Mouse (Mus musculus) midbrain, embryonic 16.5 days (tissue): ENCODE measurements around the gene Psmb9. TPM values are rescaled to one million over a fixed set of nuclear protein-coding genes. Genes with fewer than 3 reads are reported as not detected.
"Not testable (repeated sequence)": the region's sequence is repeated elsewhere in the genome, so short reads cannot be mapped to it uniquely, and the experiment has no call there.

ENCODE experiments used
- ATAC-seq: fragments of 200-750 bp; cut with Nextera tagmentation; 2 replicates; pipeline ENCODE4 v1.8.0; 2017; ENCODE audit warnings: moderate TSS enrichment
- H3K27ac ChIP-seq: fragments of 300-500 bp; sonication (generic); 2 replicates; pipeline ENCODE4 v1.5.1; 2014; ENCODE audit warnings: mild to moderate bottlenecking, low read length, mixed read lengths
- H3K27me3 ChIP-seq: fragments of 300-500 bp; sonication (generic); 2 replicates; pipeline ENCODE4 v1.6.1; 2014; ENCODE audit warnings: low read depth, low read length, mixed read lengths; ENCODE audit not compliant: control insufficient read depth, insufficient read depth
- H3K36me3 ChIP-seq: fragments of 300-500 bp; sonication (generic); 2 replicates; pipeline ENCODE4 v1.6.1; 2014; ENCODE audit warnings: mild to moderate bottlenecking, low read length, moderate library complexity, mixed read lengths; ENCODE audit not compliant: control insufficient read depth, insufficient read depth
- H3K4me1 ChIP-seq: fragments of 300-500 bp; sonication (generic); 2 replicates; pipeline ENCODE4 v1.6.1; 2014; ENCODE audit warnings: mild to moderate bottlenecking, low read length, mixed read lengths; ENCODE audit not compliant: control insufficient read depth, insufficient read depth
- H3K4me2 ChIP-seq: fragments of 300-500 bp; sonication (generic); 2 replicates; pipeline ENCODE4 v1.6.1; 2014; ENCODE audit warnings: mild to moderate bottlenecking, low read length, mixed read lengths
- H3K4me3 ChIP-seq: fragments of 300-500 bp; sonication (generic); 2 replicates; pipeline ENCODE4 v1.5.1; 2014; ENCODE audit warnings: low read depth, mild to moderate bottlenecking, low read length, moderate library complexity, mixed read lengths
- H3K9ac ChIP-seq: fragments of 300-500 bp; sonication (generic); 2 replicates; pipeline ENCODE4 v1.6.1; 2014; ENCODE audit warnings: low read depth, low read length, mixed read lengths
- H3K9me3 ChIP-seq: fragments of 300-500 bp; sonication (generic); replicated peaks from 2 replicates; pipeline ENCODE4 v1.6.1; 2014; ENCODE audit warnings: mild to moderate bottlenecking, low read length, mixed read lengths; ENCODE audit not compliant: control insufficient read depth, poor library complexity, severe bottlenecking
- WGBS: fragments of 180-500 bp; shearing (Covaris S2); extraction: QIAGEN DNeasy Blood & Tissue Kit; methylation state at CpG from one replicate; pipeline ENCODE4 v1.1.7; 2014; 5-methylcytosine and 5-hydroxymethylcytosine counted together
- polyA plus RNA-seq: library from polyadenylated mRNA; unstranded; fragments of >200 nt; fragmentation: Nextera tagmentation; extraction: Ambion mirVana; gene quantifications from 2 replicates; pipeline ENCODE4 v1.2.1, GENCODE M21; 2015

The Psmb9 gene
- polyA plus RNA-seq, 1 experiment from 2014 or later = 1.7 TPM

DNA sequence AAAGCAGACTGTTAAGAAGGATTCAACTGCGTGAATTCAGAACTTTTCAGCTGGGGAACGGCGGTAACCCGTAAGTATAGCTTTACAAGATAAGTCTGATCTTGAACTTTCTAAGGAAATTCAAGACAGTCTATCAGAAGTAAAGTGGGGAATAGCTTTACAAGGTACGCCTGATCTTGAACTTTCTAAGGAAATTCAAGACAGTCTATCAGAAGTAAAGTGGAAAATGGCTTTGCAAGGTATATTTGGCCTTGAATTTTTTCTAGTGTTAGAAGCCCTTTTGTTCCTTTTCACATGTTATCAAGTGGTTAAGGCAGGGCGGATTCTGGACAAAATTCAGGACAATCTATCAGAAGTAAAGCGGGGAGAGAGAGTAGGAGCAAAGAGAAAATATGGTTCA lies 32.2 kb upstream of the Psmb9 start:
- H3K4me1 ChIP-seq, ATAC-seq, H3K9me3 ChIP-seq, H3K36me3 ChIP-seq, H3K4me2 ChIP-seq, H3K27ac ChIP-seq, H3K9ac ChIP-seq, H3K4me3 ChIP-seq, H3K27me3 ChIP-seq: not testable (repeated sequence)
- 96% methylated on average over 3 of the region's 7 CpGs for WGBS

DNA sequence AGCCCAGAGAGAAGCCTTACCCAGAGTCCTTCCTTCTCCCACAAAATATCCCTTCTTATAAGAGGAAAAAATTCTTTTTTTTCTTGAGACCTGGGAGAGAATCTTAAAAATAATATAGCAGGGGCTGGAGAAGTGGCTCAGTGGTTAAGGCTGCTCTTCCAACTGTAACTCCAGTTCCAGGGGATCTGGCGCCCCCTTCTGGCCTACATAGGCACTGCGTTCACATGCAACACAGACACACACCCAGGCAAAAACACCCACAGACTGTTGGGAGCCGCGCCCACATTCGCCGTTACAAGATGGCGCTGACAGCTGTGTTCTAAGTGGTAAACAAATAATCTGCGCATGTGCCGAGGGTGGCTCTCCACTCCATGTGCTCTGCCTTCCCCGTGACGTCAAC lies 31.5 kb upstream of the Psmb9 start:
- WGBS = 88% methylated on average over 8 of the region's 11 CpGs
- not testable (repeated sequence) for H3K36me3 ChIP-seq, H3K9ac ChIP-seq, H3K9me3 ChIP-seq, H3K4me1 ChIP-seq, ATAC-seq, H3K4me2 ChIP-seq, H3K27ac ChIP-seq, H3K4me3 ChIP-seq
- peaks cover 13% of the 10 kb centered on the region for H3K27me3 ChIP-seq

DNA sequence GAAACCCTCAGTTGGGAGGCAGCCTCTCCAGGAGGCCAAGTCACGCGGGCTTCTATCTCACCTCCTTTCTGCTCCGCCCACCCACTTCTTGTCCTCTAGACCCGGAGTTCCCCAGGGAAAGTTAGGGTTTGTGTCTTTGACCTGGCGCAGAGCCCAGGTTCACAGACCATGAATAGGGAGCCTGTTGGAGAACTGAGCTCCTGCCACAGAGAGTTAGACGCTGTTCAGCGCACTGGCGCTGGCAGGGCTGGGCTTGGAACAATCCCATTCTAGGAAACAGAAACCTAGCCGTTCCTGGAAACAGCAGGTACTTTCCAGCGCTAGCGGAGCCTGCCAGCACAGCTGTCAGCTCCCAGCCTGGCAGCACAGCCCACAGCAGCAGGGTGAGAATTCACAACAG lies 31.1 kb upstream of the Psmb9 start:
- Histone ChIP-seq H3K4me1 (no peaks in the 10 kb centered on the region), H3K9ac (no peak overlapping the region), H3K36me3 (no peaks in the 10 kb centered on the region), H3K4me3 (no peak overlapping the region), H3K4me2 (no peak overlapping the region), H3K27me3 (peaks cover 17% of the 10 kb centered on the region), H3K27ac (no peak overlapping the region), H3K9me3 (no peaks in the 10 kb centered on the region)
- ATAC-seq = no peak
- 76% methylated on average over 11 of the region's 11 CpGs for WGBS

DNA sequence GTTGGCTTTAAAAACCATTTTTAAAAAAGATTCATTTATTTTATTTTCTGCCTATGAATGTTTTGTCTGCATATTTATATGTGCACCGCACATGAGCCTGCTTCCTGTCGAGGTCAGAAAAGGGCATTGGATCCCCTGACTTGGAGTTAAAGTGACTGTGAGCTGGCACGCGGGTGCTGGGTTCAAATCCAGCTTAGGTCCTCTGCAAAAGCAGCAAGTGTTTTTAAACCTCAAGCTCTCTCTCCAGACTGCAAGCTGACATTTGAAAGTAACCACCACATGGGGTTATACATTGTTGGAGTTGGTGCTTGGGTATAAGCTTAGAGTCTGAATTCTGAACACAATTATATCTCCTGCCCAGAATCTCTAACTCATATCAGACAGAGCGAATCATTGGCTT lies 30.4 kb upstream of the Psmb9 start:
- Histone ChIP-seq H3K4me2 (no peak overlapping the region), H3K9me3 (no peaks in the 10 kb centered on the region), H3K4me3 (no peak overlapping the region), H3K4me1 (no peaks in the 10 kb centered on the region), H3K9ac (no peak overlapping the region), H3K27me3 (peaks cover 19% of the 10 kb centered on the region), H3K27ac (no peak overlapping the region), H3K36me3 (no peaks in the 10 kb centered on the region)
- WGBS = 87% methylated on average over 5 of the region's 5 CpGs
- ATAC-seq = no peak

DNA sequence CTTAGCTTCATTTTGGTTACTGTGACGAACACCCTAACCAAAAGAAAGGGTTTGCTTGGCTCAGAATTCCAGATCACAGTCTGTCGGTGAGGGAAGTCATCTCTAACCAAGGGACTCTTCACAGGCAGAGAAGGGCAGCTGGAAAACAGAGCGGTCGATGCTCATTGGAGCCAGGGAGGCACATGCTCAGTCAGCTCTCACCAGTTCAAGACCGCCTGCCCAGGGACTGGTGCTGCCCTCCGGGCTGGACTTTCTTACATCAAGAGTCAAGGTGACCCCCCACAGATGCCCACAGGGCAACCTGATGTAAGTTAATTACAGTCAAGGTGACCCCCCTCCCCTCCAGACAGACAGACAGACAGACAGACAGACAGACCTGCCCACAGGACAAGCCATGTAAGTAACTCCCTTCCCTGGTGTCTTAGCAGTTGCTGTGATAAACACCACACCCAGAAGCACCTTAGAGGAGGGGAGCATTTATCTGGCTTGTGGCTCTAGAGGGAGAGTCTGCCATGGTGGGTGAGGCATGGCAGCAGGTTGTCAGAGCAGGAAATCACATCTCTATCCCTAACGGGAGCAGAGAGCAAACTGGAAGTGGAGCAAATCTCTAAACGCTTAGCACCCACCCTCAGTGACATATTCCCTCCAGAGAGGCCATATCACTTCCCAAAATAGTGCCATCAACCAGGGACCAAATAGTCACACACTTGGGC lies 29.8 kb upstream of the Psmb9 start:
- no peak overlapping the region for H3K4me2 ChIP-seq
- WGBS = 88% methylated on average over 8 of the region's 8 CpGs
- no peak overlapping the region for H3K9ac ChIP-seq
- H3K27me3 ChIP-seq = peaks cover 22% of the 10 kb centered on the region
- no peak overlapping the region for H3K27ac ChIP-seq
- no peaks in the 10 kb centered on the region for H3K9me3 ChIP-seq
- H3K36me3 ChIP-seq = no peaks in the 10 kb centered on the region
- no peaks in the 10 kb centered on the region for H3K4me1 ChIP-seq
- H3K4me3 ChIP-seq = no peak overlapping the region
- ATAC-seq = no peak

DNA sequence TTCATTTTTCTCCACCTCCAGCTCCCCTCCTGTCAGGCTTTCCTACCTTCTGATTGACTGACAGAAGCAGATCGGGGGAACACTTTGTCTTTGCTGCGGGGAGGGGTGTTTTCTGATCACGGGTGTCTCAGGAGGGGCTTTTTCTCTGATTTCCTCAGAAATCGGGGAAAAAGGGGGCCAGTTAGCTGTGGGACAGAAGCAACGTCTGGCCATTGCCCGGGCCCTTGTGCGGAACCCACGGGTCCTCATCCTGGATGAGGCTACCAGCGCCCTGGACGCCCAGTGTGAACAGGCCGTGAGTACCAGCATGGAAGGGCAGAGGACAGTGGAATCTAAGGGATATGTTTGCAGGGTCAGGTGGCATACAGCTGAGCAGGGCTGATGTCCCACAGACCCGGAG lies 27.6 kb upstream of the Psmb9 start:
- H3K27me3 ChIP-seq = peaks cover 29% of the 10 kb centered on the region
- WGBS = 87% methylated on average over 12 of the region's 12 CpGs

DNA sequence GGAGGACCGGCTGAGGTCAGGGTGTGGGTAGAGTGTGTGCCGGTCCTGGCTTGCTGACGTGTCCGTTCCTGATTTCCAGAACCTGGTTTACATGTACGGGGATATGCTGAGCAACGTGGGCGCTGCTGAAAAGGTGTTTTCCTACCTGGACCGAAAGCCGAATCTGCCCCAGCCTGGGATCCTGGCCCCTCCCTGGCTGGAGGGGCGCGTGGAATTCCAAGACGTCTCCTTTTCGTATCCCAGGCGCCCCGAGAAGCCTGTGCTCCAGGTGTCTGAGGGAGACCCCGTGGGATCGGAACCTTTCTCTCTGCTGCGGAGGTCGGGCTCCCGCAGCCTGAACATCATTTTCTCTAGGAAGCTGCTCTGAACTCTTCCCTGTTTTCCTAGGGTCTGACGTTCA lies 26.4 kb upstream of the Psmb9 start:
- H3K4me2 ChIP-seq = peak overlapping the region; percentile 40
- H3K4me1 ChIP-seq = no peaks in the 10 kb centered on the region
- ATAC-seq = no peak
- 39% methylated on average over 21 of the region's 21 CpGs for WGBS
- no peaks in the 10 kb centered on the region for H3K9me3 ChIP-seq
- H3K9ac ChIP-seq = no peak overlapping the region
- H3K36me3 ChIP-seq = no peaks in the 10 kb centered on the region
- no peak overlapping the region for H3K27ac ChIP-seq
- peaks cover 29% of the 10 kb centered on the region for H3K27me3 ChIP-seq
- H3K4me3 ChIP-seq = no peak overlapping the region

More for the DNA sequence above, 27.6 kb upstream of the Psmb9 start:
- H3K4me3 ChIP-seq = no peak overlapping the region
- no peak for ATAC-seq
- H3K4me2 ChIP-seq = no peak overlapping the region
- H3K9me3 ChIP-seq = no peaks in the 10 kb centered on the region
- H3K36me3 ChIP-seq = no peaks in the 10 kb centered on the region
- no peaks in the 10 kb centered on the region for H3K4me1 ChIP-seq
- no peak overlapping the region for H3K9ac ChIP-seq
- no peak overlapping the region for H3K27ac ChIP-seq

DNA sequence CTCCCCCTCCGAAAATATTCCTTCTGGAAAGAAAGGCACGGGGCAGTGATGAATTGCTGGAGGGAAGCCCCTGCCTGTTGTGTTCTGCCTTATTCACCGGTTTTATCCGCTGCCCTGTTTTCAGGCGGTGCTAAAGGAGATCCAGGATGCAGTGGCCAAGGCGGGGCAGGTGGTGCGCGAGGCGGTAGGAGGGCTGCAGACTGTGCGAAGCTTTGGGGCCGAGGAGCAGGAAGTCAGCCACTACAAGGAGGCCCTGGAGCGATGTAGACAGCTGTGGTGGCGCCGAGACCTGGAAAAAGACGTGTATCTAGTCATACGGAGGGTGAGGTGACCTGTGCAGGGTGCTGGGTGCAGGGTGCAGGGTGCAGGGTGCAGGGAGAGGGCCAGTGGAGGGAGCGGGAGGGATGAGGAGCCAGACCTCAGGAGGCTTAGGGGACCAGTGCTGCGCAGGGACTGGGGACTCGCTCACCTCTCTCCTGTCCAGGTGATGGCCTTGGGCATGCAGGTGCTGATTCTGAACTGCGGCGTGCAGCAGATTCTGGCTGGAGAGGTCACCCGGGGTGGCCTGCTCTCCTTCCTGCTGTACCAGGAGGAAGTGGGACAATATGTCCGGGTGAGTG lies 24.3 kb upstream of the Psmb9 start:
- Histone ChIP-seq H3K36me3 (no peaks in the 10 kb centered on the region), H3K4me2 (peak overlapping the region; percentile 15; the same call in 1 of the 2 replicates), H3K27me3 (peaks cover 34% of the 10 kb centered on the region), H3K4me3 (no peak overlapping the region), H3K9me3 (no peaks in the 10 kb centered on the region), H3K9ac (no peak overlapping the region), H3K27ac (no peak overlapping the region), H3K4me1 (no peaks in the 10 kb centered on the region)
- no peak for ATAC-seq
- 18% methylated on average over 21 of the region's 23 CpGs for WGBS

DNA sequence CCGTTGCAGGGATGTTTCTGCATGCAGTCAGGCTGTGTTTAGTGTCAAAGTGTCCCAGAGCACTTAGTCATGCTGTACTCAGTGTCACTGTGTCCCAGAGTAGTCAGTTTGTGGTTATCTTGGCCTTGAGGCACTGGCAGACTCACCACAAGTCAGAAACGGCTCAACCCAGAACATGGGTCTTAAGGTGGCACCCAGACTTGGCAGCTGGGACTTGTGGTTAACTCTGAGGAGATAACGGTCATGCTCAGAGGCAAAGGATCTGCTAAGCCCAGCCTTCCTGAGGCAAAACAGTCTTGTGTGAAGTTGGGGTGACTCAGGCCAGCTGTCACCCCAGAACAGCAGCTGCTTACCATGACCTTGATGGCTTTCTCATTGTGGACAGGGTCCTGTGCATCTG lies 23.0 kb upstream of the Psmb9 start:
- Histone ChIP-seq H3K27me3 (peaks cover 36% of the 10 kb centered on the region), H3K27ac (no peak overlapping the region), H3K4me3 (no peak overlapping the region), H3K9ac (no peak overlapping the region), H3K4me2 (no peak overlapping the region), H3K9me3 (no peaks in the 10 kb centered on the region), H3K4me1 (no peaks in the 10 kb centered on the region), H3K36me3 (no peaks in the 10 kb centered on the region)
- 81% methylated on average over 3 of the region's 3 CpGs for WGBS
- no peak for ATAC-seq
